Mouse (Mus musculus): ENCODE data around the gene Lrmda.

The Lrmda gene

GRCm38 (mm10) chr14:22727548-22727947 is 708.0 kb downstream of the Lrmda start:
- H3K27me3 ChIP-seq (ENCODE audit: control insufficient read depth, insufficient read depth, low read length, poor library complexity, severe bottlenecking) = no peaks in the 10 kb centered on the region; the same call in 1 of the 2 replicates
- H3K36me3 ChIP-seq (ENCODE audit: control insufficient read depth, insufficient read depth, low read length, poor library complexity, severe bottlenecking) = no peaks in the 10 kb centered on the region
- no peak for DNase-seq (ENCODE audit: low read depth, low spot score)

GRCm38 (mm10) chr14:22728611-22729223 is 709.2 kb downstream of the Lrmda start:
- Histone ChIP-seq H3K27me3 (ENCODE audit: control insufficient read depth, insufficient read depth, low read length, poor library complexity, severe bottlenecking) (no peaks in the 10 kb centered on the region; the same call in 1 of the 2 replicates), H3K36me3 (ENCODE audit: control insufficient read depth, insufficient read depth, low read length, poor library complexity, severe bottlenecking) (no peaks in the 10 kb centered on the region)
- no peak for DNase-seq (ENCODE audit: low read depth, low spot score)

GRCm38 (mm10) chr14:22738603-22739002 is 719.1 kb downstream of the Lrmda start:
- Histone ChIP-seq H3K36me3 (ENCODE audit: control insufficient read depth, insufficient read depth, low read length, poor library complexity, severe bottlenecking) (no peaks in the 10 kb centered on the region), H3K27me3 (ENCODE audit: control insufficient read depth, insufficient read depth, low read length, poor library complexity, severe bottlenecking) (no peaks in the 10 kb centered on the region)
- no peak for DNase-seq (ENCODE audit: low read depth, low spot score)

DNA sequence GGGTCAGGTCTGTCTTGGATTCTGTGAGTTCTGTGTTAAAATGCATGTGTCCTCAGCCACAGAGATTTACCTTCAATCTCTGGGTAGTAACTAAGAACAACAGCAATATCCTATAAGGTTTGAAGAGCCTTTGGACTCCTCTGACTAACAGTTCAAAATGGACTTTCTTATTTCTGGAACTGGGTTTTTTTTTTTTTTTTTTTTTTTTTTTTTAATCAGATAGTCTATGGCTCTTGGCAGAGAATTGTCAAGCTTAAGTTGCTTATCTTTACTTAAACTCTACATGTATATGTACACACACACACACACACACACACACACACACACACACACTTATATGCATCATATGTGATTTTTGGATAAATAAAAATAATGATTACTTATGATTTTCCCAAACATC is 723.0 kb downstream of the Lrmda start:
- no peak for DNase-seq (ENCODE audit: low read depth, low spot score)
- Histone ChIP-seq H3K27me3 (ENCODE audit: control insufficient read depth, insufficient read depth, low read length, poor library complexity, severe bottlenecking) (no peaks in the 10 kb centered on the region), H3K36me3 (ENCODE audit: control insufficient read depth, insufficient read depth, low read length, poor library complexity, severe bottlenecking) (no peaks in the 10 kb centered on the region)

GRCm38 (mm10) chr14:22743264-22743663 is 723.8 kb downstream of the Lrmda start:
- H3K36me3 ChIP-seq (ENCODE audit: control insufficient read depth, insufficient read depth, low read length, poor library complexity, severe bottlenecking) = no peaks in the 10 kb centered on the region
- H3K27me3 ChIP-seq (ENCODE audit: control insufficient read depth, insufficient read depth, low read length, poor library complexity, severe bottlenecking) = no peaks in the 10 kb centered on the region
- no peak for DNase-seq (ENCODE audit: low read depth, low spot score)

GRCm38 (mm10) chr14:22744701-22745100 is 725.2 kb downstream of the Lrmda start:
- no peaks in the 10 kb centered on the region for H3K36me3 ChIP-seq (ENCODE audit: control insufficient read depth, insufficient read depth, low read length, poor library complexity, severe bottlenecking)
- DNase-seq (ENCODE audit: low read depth, low spot score) = no peak

DNA sequence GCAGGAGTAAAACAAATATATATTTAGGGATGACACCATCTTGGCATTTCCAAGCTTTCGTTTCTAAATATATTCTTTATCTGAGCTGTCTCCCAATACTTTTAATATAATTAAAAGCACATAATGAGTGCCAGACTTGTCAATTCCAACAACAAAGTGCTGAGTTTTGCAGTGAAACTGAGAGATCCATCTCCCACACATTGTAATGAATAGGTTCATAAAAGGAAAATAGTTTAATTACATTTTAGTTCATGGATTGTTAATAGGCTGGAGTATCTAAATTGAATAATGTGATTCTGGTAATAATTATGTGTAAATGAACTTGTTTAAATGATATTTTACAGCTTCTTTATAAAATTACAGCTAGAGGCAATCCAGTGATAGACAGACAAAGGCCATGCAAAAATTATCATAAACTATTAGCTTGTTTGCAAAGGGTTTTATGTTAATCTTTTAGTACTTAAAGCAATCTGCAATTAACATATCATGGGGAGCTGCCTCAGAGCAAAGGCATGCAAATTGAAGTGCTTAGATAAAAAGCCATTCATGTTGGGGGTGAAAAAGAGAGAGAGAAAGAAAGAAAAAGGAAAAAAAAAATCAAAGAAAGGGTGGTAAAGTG is 725.9 kb downstream of the Lrmda start:
- no peaks in the 10 kb centered on the region for H3K27me3 ChIP-seq (ENCODE audit: control insufficient read depth, insufficient read depth, low read length, poor library complexity, severe bottlenecking)
- no peak for DNase-seq (ENCODE audit: low read depth, low spot score)

More at GRCm38 (mm10) chr14:22744701-22745100, 725.2 kb downstream of the Lrmda start:
- no peaks in the 10 kb centered on the region for H3K27me3 ChIP-seq (ENCODE audit: control insufficient read depth, insufficient read depth, low read length, poor library complexity, severe bottlenecking)

GRCm38 (mm10) chr14:22745882-22746480 is 726.5 kb downstream of the Lrmda start:
- H3K36me3 ChIP-seq (ENCODE audit: control insufficient read depth, insufficient read depth, low read length, poor library complexity, severe bottlenecking) = no peaks in the 10 kb centered on the region
- DNase-seq (ENCODE audit: low read depth, low spot score) = no peak
- no peaks in the 10 kb centered on the region for H3K27me3 ChIP-seq (ENCODE audit: control insufficient read depth, insufficient read depth, low read length, poor library complexity, severe bottlenecking)

More for the DNA sequence above, 725.9 kb downstream of the Lrmda start:
- H3K36me3 ChIP-seq (ENCODE audit: control insufficient read depth, insufficient read depth, low read length, poor library complexity, severe bottlenecking) = no peaks in the 10 kb centered on the region

GRCm38 (mm10) chr14:22747816-22748215 is 728.3 kb downstream of the Lrmda start:
- no peak for DNase-seq (ENCODE audit: low read depth, low spot score)
- H3K36me3 ChIP-seq (ENCODE audit: control insufficient read depth, insufficient read depth, low read length, poor library complexity, severe bottlenecking) = no peaks in the 10 kb centered on the region
- no peaks in the 10 kb centered on the region for H3K27me3 ChIP-seq (ENCODE audit: control insufficient read depth, insufficient read depth, low read length, poor library complexity, severe bottlenecking)

- Histone ChIP-seq H3K36me3 (ENCODE audit: control insufficient read depth, insufficient read depth, low read length, poor library complexity, severe bottlenecking) (no peaks in the 10 kb centered on the region), H3K27me3 (ENCODE audit: control insufficient read depth, insufficient read depth, low read length, poor library complexity, severe bottlenecking) (no peaks in the 10 kb centered on the region)
- DNase-seq (ENCODE audit: low read depth, low spot score) = no peak
Observed at GRCm38 (mm10) chr14:22750409-22750808, 730.9 kb downstream of the Lrmda start.

GRCm38 (mm10) chr14:22751290-22751689 is 731.8 kb downstream of the Lrmda start:
- DNase-seq (ENCODE audit: low read depth, low spot score) = no peak
- Histone ChIP-seq H3K27me3 (ENCODE audit: control insufficient read depth, insufficient read depth, low read length, poor library complexity, severe bottlenecking) (no peaks in the 10 kb centered on the region), H3K36me3 (ENCODE audit: control insufficient read depth, insufficient read depth, low read length, poor library complexity, severe bottlenecking) (no peaks in the 10 kb centered on the region)

DNA sequence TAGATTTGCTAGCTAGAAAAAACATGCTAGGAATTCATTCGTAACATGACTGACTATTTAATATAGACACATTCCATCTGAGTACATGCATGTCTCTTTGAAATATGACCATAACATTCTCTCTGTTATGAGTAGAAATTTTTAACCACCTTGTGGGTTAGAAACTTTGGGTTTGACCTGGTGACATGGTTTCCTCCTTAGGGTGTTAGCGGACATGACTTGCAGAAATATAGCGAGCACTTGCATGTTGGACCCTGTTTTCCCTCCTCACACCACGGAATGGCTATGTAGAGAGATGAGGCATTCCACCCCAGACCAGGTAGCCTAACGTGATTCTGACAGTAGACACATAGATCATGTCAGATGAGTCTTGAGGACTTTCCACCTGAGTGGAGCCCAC is 735.1 kb downstream of the Lrmda start:
- no peak for DNase-seq (ENCODE audit: low read depth, low spot score)
- Histone ChIP-seq H3K27me3 (ENCODE audit: control insufficient read depth, insufficient read depth, low read length, poor library complexity, severe bottlenecking) (no peaks in the 10 kb centered on the region), H3K36me3 (ENCODE audit: control insufficient read depth, insufficient read depth, low read length, poor library complexity, severe bottlenecking) (no peaks in the 10 kb centered on the region)

- DNase-seq (ENCODE audit: low read depth, low spot score) = no peak
Observed at GRCm38 (mm10) chr14:22757493-22757892, 738.0 kb downstream of the Lrmda start.

DNA sequence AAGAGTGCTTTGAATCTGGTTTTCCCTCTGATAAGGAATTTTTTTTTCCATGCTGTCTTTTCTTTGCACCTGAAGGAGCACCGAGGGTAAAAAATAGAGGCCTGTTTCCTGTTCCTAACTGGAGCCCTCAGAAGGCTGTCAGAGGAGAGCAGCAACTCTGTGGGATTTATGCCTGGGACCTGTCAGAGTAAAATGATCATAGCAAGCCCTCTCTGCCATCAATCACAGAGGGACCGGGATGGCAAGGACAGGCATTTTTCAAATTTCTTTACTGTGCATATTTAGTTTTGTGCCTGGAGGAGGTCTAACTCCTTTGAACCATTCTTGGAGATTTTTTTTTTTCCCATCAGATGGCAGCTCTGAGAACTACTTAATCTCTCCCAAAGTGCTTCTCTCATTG is 739.7 kb downstream of the Lrmda start:
- DNase-seq (ENCODE audit: low read depth, low spot score) = no peak
- Histone ChIP-seq H3K27me3 (ENCODE audit: control insufficient read depth, insufficient read depth, low read length, poor library complexity, severe bottlenecking) (no peaks in the 10 kb centered on the region), H3K36me3 (ENCODE audit: control insufficient read depth, insufficient read depth, low read length, poor library complexity, severe bottlenecking) (no peaks in the 10 kb centered on the region)

More at GRCm38 (mm10) chr14:22757493-22757892, 738.0 kb downstream of the Lrmda start:
- no peaks in the 10 kb centered on the region for H3K36me3 ChIP-seq (ENCODE audit: control insufficient read depth, insufficient read depth, low read length, poor library complexity, severe bottlenecking)
- H3K27me3 ChIP-seq (ENCODE audit: control insufficient read depth, insufficient read depth, low read length, poor library complexity, severe bottlenecking) = no peaks in the 10 kb centered on the region

GRCm38 (mm10) chr14:22759673-22760072 is 740.2 kb downstream of the Lrmda start:
- Histone ChIP-seq H3K27me3 (ENCODE audit: control insufficient read depth, insufficient read depth, low read length, poor library complexity, severe bottlenecking) (no peaks in the 10 kb centered on the region), H3K36me3 (ENCODE audit: control insufficient read depth, insufficient read depth, low read length, poor library complexity, severe bottlenecking) (no peaks in the 10 kb centered on the region)
- DNase-seq (ENCODE audit: low read depth, low spot score) = no peak

Measured in splenic B cell, adult 2 months (primary cell).